Mouse (Mus musculus): Measurements from ENCODE around the gene Mapk8ip3.

DNA sequence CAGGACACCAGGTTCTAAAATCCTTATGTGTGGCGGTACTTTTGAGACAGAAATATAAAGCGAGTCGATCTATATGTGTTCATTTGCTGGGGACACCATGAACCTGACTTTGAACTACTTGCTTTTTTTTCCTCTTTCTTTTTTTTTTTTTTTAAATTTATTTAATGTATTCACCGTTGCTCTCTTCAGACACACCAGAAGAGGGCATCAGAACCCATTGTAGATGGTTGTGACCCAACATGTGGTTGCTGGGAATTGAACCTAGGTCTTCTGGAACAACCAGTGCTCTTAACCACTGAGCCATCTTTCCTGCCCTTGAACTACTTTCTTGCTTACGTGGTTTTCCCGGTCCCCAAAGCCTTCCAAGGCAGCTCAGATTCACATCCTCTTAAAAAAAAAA is 489 bp upstream of the Mapk8ip3 start:
- no peak for TF ChIP-seq CTCF (IDR thresholded peaks at IDR 0.05; ENCODE audit: extremely low read depth, insufficient read length, insufficient replicate concordance, low read depth, low read length)
- TF ChIP-seq POLR2A (IDR thresholded peaks at IDR 0.05; ENCODE audit: low read depth, low read length): no peak

Data from small intestine, adult 2 months (tissue).